Mouse (Mus musculus): ENCODE data around the gene Gm10260.

DNA sequence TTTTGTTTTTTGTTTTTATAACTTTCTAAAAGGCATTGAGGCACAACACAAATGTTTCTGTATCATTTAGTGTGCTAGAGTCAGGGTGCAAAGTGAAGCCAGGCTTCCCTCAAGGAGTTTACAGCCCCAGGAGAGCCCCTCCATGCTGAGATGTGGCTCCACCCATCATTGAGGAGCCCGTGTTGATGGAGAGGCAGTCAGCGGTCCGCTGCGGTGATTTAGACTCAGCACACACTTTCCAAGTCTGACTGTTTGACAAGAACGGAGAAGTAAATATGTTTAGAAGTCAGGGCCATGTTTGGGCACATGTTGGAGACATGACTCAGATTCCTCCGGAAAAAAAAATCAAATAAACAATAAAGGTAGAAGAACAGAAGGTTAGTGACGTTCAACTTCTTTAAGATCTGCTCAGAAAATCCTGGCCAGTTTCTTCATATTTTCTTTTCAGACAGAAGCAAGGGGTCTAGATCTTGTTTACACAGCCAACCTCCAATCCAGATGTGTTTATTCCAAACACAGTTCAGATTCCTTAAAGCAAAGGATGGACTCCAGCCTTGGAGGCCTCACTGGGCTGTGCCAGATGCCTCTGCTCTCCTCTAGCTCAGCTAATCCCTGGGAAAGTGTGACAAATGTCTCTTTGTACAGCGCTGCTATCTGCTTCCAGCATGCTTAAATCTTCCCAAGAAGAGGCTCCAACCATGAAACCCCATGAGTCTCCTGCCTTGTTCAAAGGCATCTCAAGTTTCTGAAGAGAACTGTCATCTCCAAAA lies 47.7 kb downstream of the Gm10260 start:
- TF ChIP-seq EP300 (IDR thresholded peaks at IDR 0.05; ENCODE audit: insufficient read depth, low read depth, low read length) (no peak), CTCF (IDR thresholded peaks at IDR 0.05) (no peak)
